Mouse (Mus musculus) cerebellum, adult 2 months (tissue): ENCODE measurements around the gene Slc24a3. TPM values are rescaled to one million over a fixed set of nuclear protein-coding genes. Genes with fewer than 3 reads are reported as not detected.

Source experiments
- DNase-seq, 2 experiments: peaks; one replicate each; pipeline ENCODE4 v3.0.0; 2021
- H3K27ac ChIP-seq: fragments of 200-500 bp; 2 replicates; pipeline ENCODE4 v1.5.1; 2012; ENCODE audit warnings: low read length, control low read depth, inconsistent platforms; ENCODE audit not compliant: insufficient read depth
- H3K27me3 ChIP-seq: fragments of 200-500 bp; 2 replicates; pipeline ENCODE4 v1.6.1; 2012; ENCODE audit warnings: inconsistent platforms, mild to moderate bottlenecking, low read length, moderate library complexity; ENCODE audit not compliant: control insufficient read depth, insufficient read depth
- H3K4me1 ChIP-seq: fragments of 200-500 bp; 2 replicates; pipeline ENCODE4 v1.6.1; 2011; ENCODE audit warnings: low read length; ENCODE audit not compliant: control insufficient read depth, insufficient read depth
- H3K4me3 ChIP-seq: fragments of 200-500 bp; replicated peaks from 2 replicates; pipeline ENCODE3; 2011; ENCODE audit warnings: mild to moderate bottlenecking, low read depth, low read length, control low read depth; ENCODE audit not compliant: insufficient read depth
- CTCF ChIP-seq: fragments of 200-500 bp; IDR thresholded peaks from 2 replicates; pipeline ENCODE4 v1.5.1; 2011; ENCODE audit warnings: low read depth, mild to moderate bottlenecking, control low read depth, low read length, moderate library complexity, borderline replicate concordance; ENCODE audit not compliant: insufficient read depth
- POLR2A ChIP-seq: fragments of 200-500 bp; IDR thresholded peaks from 2 replicates; pipeline ENCODE4 v1.6.1; 2011; ENCODE audit warnings: low read length, control low read depth, borderline replicate concordance; ENCODE audit not compliant: insufficient read depth
- WGBS: fragments of 180-500 bp; shearing (Covaris S2); methylation state at CpG from one replicate; pipeline ENCODE4 v1.1.7; 2018; 5-methylcytosine and 5-hydroxymethylcytosine counted together
- polyA plus RNA-seq: library from polyadenylated mRNA; depleted of rRNA; stranded (reverse); fragments of >200 nt; gene quantifications from 2 replicates; pipeline ENCODE4 v1.2.3, GENCODE M21; 2012

Gene Slc24a3
- polyA plus RNA-seq, 1 experiment: 56.9 TPM

DNA sequence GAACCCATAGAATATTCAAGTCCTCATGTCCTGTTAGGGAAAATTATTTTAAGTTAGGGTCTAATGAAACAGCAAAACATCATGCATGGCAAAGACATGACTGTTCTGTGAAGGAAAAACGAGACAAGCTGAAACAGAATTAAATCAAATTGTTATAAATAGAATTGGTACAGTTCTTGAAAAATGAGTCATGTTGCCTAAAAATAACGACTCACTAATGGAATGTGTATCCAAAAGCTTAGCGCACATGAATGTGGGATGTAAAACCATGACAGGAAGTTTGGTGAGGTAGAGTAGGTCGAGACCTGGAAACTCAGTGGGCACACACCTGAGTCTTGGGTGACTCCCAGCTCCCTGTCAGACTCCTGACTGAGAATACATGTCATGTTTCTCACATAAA lies 502.6 kb downstream of the Slc24a3 start:
- TF ChIP-seq POLR2A (no peak), CTCF (no peak)
- 82% methylated on average over 4 of the region's 4 CpGs for WGBS
- Histone ChIP-seq H3K27ac (no peak overlapping the region), H3K4me1 (no peaks in the 10 kb centered on the region), H3K27me3 (no peaks in the 10 kb centered on the region; the same call in 1 of the 2 replicates), H3K4me3 (no peak overlapping the region)
- no peak for DNase-seq

DNA sequence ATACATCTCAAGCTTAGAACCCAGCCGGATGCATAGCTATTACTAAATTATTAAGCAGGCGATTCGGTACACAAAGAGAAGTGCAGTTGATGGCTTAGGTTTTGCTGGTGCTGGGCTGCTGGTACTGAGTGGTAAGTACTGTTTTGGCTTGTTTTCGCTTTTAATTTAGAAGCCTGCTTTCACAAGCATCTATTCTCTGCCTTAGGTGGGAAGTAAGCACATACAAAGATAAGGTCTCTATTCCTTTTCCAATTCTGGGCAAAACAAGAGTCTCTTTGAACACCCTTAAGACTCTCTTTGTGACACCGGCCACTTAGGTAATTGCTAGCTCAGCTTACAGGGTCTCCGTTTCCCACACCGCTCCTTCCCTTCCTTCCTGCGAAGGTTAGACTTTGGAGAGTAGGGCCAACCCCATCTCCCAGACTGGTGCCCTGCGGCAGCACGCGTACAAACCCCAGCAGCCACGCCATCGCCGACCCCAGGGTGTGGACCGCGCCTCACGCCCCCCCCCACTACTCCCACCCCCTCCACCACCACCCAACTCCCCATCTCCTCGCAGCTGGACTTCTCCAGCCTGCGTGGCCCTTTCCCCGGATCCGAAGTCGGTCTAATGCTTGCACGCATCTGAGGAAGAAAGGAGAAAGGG lies 507.1 kb downstream of the Slc24a3 start:
- TF ChIP-seq POLR2A: no peak
- no peak for TF ChIP-seq CTCF
- H3K27ac ChIP-seq: no peak overlapping the region
- WGBS: 5% methylated on average over 23 of the region's 23 CpGs
- no peaks in the 10 kb centered on the region; the same call in 1 of the 2 replicates for H3K27me3 ChIP-seq
- H3K4me3 ChIP-seq: peak overlapping the region; percentile 64
- no peak for DNase-seq
- H3K4me1 ChIP-seq: no peaks in the 10 kb centered on the region; the same call in 1 of the 2 replicates

- DNase-seq: peak; percentile 20 to 43
- H3K27ac ChIP-seq: no peak within 1 kb of the TSS
- H3K27me3 ChIP-seq: no peaks in the 10 kb centered on the region; the same call in 1 of the 2 replicates
- TF ChIP-seq POLR2A (no peak), CTCF (no peak)
- peak within 1 kb of the TSS; percentile 64 for H3K4me3 ChIP-seq
- WGBS: under 1% methylated on average over 33 of the region's 33 CpGs
- H3K4me1 ChIP-seq: no peaks in the 10 kb centered on the region; the same call in 1 of the 2 replicates
These were observed 507.7 kb downstream of the Slc24a3 start, which contains the start of gene Rin2 for GRCm38 (mm10) chr2:145675142-145675755. TSS of gene Rin2 (plus strand) at chr2:145675215.

GRCm38 (mm10) chr2:145675756-145676543 lies 508.4 kb downstream of the Slc24a3 start:
- Histone ChIP-seq H3K4me3 (peak overlapping the region; percentile 64), H3K27ac (no peak overlapping the region), H3K27me3 (no peaks in the 10 kb centered on the region; the same call in 1 of the 2 replicates), H3K4me1 (no peaks in the 10 kb centered on the region; the same call in 1 of the 2 replicates)
- TF ChIP-seq CTCF (no peak), POLR2A (no peak)
- DNase-seq: peak in 1 of 2 experiments; percentile 30
- 12% methylated on average over 27 of the region's 27 CpGs for WGBS

GRCm38 (mm10) chr2:145676544-145676925 lies 509.0 kb downstream of the Slc24a3 start:
- Histone ChIP-seq H3K27me3 (no peaks in the 10 kb centered on the region; the same call in 1 of the 2 replicates), H3K4me1 (no peaks in the 10 kb centered on the region; the same call in 1 of the 2 replicates), H3K4me3 (no peak overlapping the region), H3K27ac (no peak overlapping the region)
- no peak for DNase-seq
- WGBS: 93% methylated on average over 3 of the region's 3 CpGs
- TF ChIP-seq CTCF: no peak
- no peak for TF ChIP-seq POLR2A

- no peaks in the 10 kb centered on the region; the same call in 1 of the 2 replicates for H3K4me1 ChIP-seq
- H3K4me3 ChIP-seq: no peak overlapping the region
- no peak for TF ChIP-seq POLR2A
- WGBS: 91% methylated on average over 2 of the region's 2 CpGs
- H3K27ac ChIP-seq: no peak overlapping the region
- no peaks in the 10 kb centered on the region; the same call in 1 of the 2 replicates for H3K27me3 ChIP-seq
- DNase-seq: no peak
These were observed 509.4 kb downstream of the Slc24a3 start for GRCm38 (mm10) chr2:145676936-145677335.

DNA sequence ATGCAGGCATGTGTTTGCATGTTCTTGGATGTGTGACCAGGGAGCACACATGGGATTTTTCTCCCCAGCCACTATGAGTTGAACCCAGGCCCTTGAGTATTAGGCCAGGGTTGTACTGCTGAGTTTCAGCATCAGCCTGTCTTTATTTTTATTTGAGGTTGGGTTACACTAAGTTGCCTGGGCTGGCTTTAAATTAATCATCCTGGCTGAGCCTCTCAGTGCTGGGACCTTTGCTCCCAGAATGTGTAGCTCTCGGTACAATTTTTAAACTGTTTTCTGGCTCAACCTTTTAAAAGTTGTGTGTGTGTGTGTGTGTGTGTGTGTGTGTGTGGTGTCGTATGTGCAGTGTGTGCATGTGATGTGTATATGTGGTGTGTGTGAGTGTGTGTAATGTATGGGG lies 512.6 kb downstream of the Slc24a3 start:
- H3K27me3 ChIP-seq: no peaks in the 10 kb centered on the region; the same call in 1 of the 2 replicates
- no peak for DNase-seq
- 89% methylated on average over 2 of the region's 2 CpGs for WGBS
- no peaks in the 10 kb centered on the region; the same call in 1 of the 2 replicates for H3K4me1 ChIP-seq
- H3K27ac ChIP-seq: no peak overlapping the region
- TF ChIP-seq POLR2A (no peak), CTCF (no peak)
- no peak overlapping the region for H3K4me3 ChIP-seq
